Mouse (Mus musculus): Measurements from ENCODE around the gene Rfk. TPM values are rescaled to one million over a fixed set of nuclear protein-coding genes. Genes with fewer than 3 reads are reported as not detected.

Gene Rfk
- polyA plus RNA-seq, 1 experiment from 2014 or later, result 58.4 TPM

DNA sequence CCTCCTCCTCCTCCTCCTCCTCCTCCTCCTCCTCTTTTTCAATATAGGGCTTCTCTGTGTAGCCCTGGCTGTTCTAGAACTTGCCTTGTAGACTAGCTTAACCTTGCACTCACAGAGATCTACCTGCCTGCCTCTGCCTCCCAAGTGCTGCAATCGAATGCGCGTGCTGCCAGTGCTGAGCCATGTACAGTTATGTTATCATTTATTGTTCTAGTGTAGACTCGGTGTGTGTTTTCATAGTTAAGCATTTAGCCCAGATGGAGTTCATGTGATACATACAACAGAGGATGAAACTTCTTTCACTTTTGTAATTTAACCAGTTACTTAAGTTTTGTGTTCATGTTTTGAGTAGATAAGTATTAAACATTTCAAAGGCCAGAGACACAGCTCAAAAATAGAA is 8.8 kb upstream of the Rfk start:
- H3K4me3 ChIP-seq (replicated peaks), result no peak overlapping the region
- WGBS (ENCODE audit: insufficient replicate concordance), result 32% methylated on average over 4 of the region's 4 CpGs
- H3K4me1 ChIP-seq (replicated peaks), result peaks cover 11% of the 10 kb centered on the region; the same call in 1 of the 2 replicates
- no peak overlapping the region for H3K9ac ChIP-seq
- H3K27ac ChIP-seq (replicated peaks), result no peak overlapping the region
- ATAC-seq (ENCODE audit: insufficient read depth), result peak; percentile 68
- no peaks in the 10 kb centered on the region for H3K36me3 ChIP-seq (replicated peaks)
- H3K27me3 ChIP-seq, result no peaks in the 10 kb centered on the region
- no peaks in the 10 kb centered on the region for H3K9me3 ChIP-seq (replicated peaks)
- no peak overlapping the region for H3K4me2 ChIP-seq

DNA sequence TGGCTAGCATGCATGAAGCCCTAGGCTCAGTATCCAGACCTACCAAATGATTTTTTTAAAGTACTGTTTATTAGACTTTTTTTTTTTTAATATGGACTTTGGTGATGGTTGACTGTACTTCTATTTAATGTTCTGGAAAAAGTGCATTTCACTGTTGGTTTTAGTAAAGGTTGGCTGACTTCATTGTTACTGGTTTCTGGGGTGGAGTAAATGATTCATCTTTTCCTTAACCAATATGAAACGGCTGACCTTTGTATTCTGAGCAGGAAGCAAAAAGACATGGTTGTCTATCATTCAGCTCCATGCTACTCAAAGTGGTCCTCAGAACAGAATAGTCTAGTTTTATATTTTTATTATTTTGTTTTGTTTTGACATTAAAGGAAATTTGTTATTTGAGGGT is 8.4 kb upstream of the Rfk start:
- no peak overlapping the region for H3K9ac ChIP-seq
- no peaks in the 10 kb centered on the region for H3K36me3 ChIP-seq (replicated peaks)
- 19% methylated on average over 1 of the region's 1 CpGs for WGBS (ENCODE audit: insufficient replicate concordance)
- no peaks in the 10 kb centered on the region for H3K9me3 ChIP-seq (replicated peaks)
- H3K27me3 ChIP-seq, result no peaks in the 10 kb centered on the region
- no peak overlapping the region for H3K4me2 ChIP-seq
- H3K4me1 ChIP-seq (replicated peaks), result peaks cover 11% of the 10 kb centered on the region; the same call in 1 of the 2 replicates
- no peak overlapping the region for H3K27ac ChIP-seq (replicated peaks)
- no peak overlapping the region for H3K4me3 ChIP-seq (replicated peaks)
- ATAC-seq (ENCODE audit: insufficient read depth), result no peak

DNA sequence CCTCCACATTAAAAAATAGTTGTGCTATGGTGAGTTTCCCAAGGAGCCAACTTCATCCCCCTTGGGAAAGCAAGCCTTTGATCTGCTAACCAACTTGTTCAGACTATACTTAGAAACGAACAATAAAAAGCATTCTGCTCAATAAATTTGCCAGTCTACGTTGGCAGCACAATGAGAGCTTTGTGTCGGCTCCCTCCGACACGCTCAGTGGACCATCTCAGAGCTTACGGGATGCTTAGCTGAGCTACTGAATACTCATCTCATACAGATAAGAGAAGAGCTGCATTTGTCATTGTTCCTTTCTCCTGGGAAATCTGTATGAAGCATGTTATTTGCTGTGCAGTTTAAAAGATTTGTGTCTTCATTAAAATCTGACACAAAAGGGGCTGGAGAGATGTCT is 7.4 kb upstream of the Rfk start:
- Histone ChIP-seq H3K4me3 (replicated peaks) (no peak overlapping the region), H3K4me1 (replicated peaks) (peaks cover 11% of the 10 kb centered on the region; the same call in 1 of the 2 replicates), H3K9ac (no peak overlapping the region), H3K36me3 (replicated peaks) (no peaks in the 10 kb centered on the region), H3K27ac (replicated peaks) (no peak overlapping the region), H3K27me3 (no peaks in the 10 kb centered on the region), H3K4me2 (no peak overlapping the region), H3K9me3 (replicated peaks) (no peaks in the 10 kb centered on the region)
- ATAC-seq (ENCODE audit: insufficient read depth), result no peak
- WGBS (ENCODE audit: insufficient replicate concordance), result 76% methylated on average over 6 of the region's 6 CpGs

DNA sequence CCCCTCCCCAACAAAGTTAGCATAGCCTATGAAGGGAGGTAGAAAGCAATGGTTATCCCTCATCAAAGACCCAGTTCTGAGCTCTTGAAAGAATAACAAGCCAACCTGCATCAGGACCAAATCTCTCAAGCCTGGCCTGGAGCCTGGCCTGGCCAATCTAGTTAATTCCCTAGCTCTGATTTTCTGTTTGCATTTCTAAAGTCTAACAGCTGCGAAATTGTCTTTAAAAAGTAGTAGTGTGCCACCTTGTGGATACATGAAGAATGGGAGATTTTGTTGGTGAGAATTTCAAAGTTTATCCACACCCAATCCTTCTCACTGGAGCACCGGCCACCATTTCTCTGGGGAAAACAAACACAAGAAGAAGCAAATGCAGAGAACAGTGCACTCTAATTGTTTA is 5.4 kb upstream of the Rfk start:
- Histone ChIP-seq H3K27me3 (peaks cover 7% of the 10 kb centered on the region; the same call in 1 of the 2 replicates), H3K27ac (replicated peaks) (no peak overlapping the region), H3K9me3 (replicated peaks) (no peaks in the 10 kb centered on the region), H3K9ac (no peak overlapping the region), H3K4me2 (no peak overlapping the region), H3K4me3 (replicated peaks) (no peak overlapping the region), H3K36me3 (replicated peaks) (no peaks in the 10 kb centered on the region), H3K4me1 (replicated peaks) (peaks cover 19% of the 10 kb centered on the region)
- 16% methylated on average over 2 of the region's 2 CpGs for WGBS (ENCODE audit: insufficient replicate concordance)
- no peak for ATAC-seq (ENCODE audit: insufficient read depth)

DNA sequence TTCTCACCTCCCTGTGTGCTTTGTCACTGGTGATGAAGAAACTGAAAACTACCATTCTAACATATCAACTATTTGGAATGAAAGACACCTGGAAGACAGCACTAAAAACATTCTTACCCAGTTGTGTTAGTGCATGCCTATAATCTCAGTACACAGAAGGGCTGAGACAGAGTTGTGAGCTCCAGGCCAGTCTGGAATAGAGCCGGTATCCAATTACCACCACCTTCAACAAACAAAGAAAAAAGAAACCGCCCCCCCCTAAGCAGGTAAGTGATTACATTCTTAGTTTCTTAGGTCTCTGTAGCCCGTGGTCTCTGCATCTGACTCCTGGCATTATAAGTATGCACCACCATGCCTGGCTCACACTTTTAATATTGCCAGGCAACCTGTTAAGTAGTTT is 977 bp upstream of the Rfk start:
- Histone ChIP-seq H3K9ac (no peak overlapping the region), H3K4me2 (peak overlapping the region; percentile 82), H3K27ac (replicated peaks) (no peak overlapping the region), H3K36me3 (replicated peaks) (peaks cover 19% of the 10 kb centered on the region), H3K4me3 (replicated peaks) (no peak overlapping the region), H3K9me3 (replicated peaks) (no peaks in the 10 kb centered on the region), H3K27me3 (peaks cover 7% of the 10 kb centered on the region; the same call in 1 of the 2 replicates), H3K4me1 (replicated peaks) (peaks cover 42% of the 10 kb centered on the region)
- 28% methylated on average over 3 of the region's 3 CpGs for WGBS (ENCODE audit: insufficient replicate concordance)
- ATAC-seq (ENCODE audit: insufficient read depth), result no peak

DNA sequence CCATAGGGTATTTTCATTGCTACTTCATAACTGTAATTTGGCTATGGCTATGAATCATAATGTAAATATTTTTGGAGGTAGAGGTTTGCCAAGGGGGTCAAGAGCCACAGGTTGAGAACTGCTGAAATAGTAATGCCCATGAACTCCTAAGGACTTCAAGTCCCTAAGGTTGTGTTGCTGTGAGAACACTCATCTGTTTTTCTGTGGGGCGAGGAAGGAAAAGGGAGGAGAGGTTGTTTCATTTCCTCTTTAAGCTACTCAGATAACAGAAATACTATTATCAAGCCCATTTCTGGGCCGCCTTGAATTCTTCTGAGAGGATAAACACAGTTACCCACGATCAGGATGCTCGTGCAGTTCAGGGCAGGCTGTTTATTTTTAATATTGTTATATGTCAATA is 3.0 kb downstream of the Rfk start:
- H3K9me3 ChIP-seq (replicated peaks), result no peaks in the 10 kb centered on the region
- H3K27ac ChIP-seq (replicated peaks), result no peak overlapping the region
- H3K9ac ChIP-seq, result no peak overlapping the region
- H3K4me3 ChIP-seq (replicated peaks), result no peak overlapping the region
- peaks cover 47% of the 10 kb centered on the region for H3K36me3 ChIP-seq (replicated peaks)
- H3K4me1 ChIP-seq (replicated peaks), result peaks cover 37% of the 10 kb centered on the region
- no peak overlapping the region for H3K4me2 ChIP-seq
- peaks cover 7% of the 10 kb centered on the region; the same call in 1 of the 2 replicates for H3K27me3 ChIP-seq
- ATAC-seq (ENCODE audit: insufficient read depth), result no peak
- 37% methylated on average over 4 of the region's 4 CpGs for WGBS (ENCODE audit: insufficient replicate concordance)

DNA sequence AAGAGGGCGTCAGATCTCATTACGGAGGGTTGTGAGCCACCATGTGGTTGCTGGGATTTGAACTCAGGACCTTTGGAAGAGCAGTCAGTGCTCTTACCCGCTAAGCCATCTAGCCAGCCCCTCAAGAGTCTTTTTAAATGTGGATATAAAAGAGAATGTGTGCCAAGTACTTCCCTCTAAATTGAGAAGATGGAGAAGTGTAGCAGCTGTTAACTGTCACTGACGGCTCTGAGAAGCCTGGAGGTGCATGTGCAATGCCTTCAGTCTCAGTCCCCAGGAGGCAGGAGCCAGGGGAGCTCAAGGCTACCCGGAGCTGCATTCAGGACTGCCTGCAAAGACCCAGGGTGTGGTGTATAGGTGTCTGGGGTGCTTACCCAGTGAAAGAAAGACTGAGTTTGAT is 4.1 kb downstream of the Rfk start:
- Histone ChIP-seq H3K27me3 (0 out of 2 replicates have a peak, but pooled peaks cover 3% of the 10 kb centered on the region), H3K4me2 (no peak overlapping the region), H3K9me3 (replicated peaks) (no peaks in the 10 kb centered on the region), H3K4me3 (replicated peaks) (no peak overlapping the region), H3K9ac (no peak overlapping the region), H3K4me1 (replicated peaks) (peaks cover 33% of the 10 kb centered on the region), H3K36me3 (replicated peaks) (peaks cover 47% of the 10 kb centered on the region), H3K27ac (replicated peaks) (no peak overlapping the region)
- 69% methylated on average over 5 of the region's 5 CpGs for WGBS (ENCODE audit: insufficient replicate concordance)
- ATAC-seq (ENCODE audit: insufficient read depth), result no peak

DNA sequence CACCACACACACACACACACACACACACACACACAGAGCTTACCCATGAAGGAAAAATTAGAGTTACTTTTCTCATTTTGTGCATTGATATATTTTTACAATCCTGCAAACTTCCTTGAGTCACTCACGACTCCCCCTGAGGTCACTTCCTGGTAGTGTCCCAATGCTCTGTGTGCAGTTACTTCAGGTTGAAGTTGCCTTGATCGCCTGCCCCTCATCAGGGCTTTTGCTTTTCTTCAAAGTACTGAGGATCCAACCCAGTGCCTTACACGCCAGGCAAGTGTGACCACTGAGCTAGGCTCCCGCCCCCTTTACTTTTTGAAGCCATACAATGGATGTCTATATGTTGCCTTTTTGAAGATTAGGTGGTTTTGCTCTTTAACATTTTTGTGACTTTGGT is 6.1 kb downstream of the Rfk start:
- Histone ChIP-seq H3K9ac (no peak overlapping the region), H3K27ac (replicated peaks) (no peak overlapping the region), H3K4me3 (replicated peaks) (no peak overlapping the region), H3K27me3 (no peaks in the 10 kb centered on the region), H3K4me2 (no peak overlapping the region), H3K9me3 (replicated peaks) (no peaks in the 10 kb centered on the region), H3K36me3 (replicated peaks) (peaks cover 47% of the 10 kb centered on the region), H3K4me1 (replicated peaks) (peaks cover 21% of the 10 kb centered on the region)
- WGBS (ENCODE audit: insufficient replicate concordance), result 77% methylated on average over 4 of the region's 4 CpGs
- no peak for ATAC-seq (ENCODE audit: insufficient read depth)

DNA sequence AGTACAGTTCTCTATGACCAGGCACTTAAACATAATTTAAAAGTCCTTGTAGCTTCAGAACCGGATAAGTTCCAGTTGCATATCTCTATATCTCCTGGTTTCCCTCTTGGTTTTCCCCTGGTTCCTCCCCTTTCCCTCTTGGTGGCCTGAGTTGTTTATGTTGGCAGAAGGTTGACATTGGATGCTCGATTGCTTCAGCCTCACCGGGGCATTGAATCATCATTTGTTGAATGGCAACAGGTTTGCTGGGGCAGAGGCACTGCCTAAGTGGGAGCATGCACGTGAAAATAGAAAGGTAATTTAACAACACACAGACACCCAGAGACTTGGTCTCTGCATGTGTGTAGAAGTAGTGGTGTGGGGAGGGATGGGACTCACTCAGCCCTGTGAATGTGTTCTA is 6.7 kb downstream of the Rfk start:
- no peak overlapping the region for H3K9ac ChIP-seq
- H3K27me3 ChIP-seq, result no peaks in the 10 kb centered on the region
- no peak overlapping the region for H3K4me3 ChIP-seq (replicated peaks)
- H3K27ac ChIP-seq (replicated peaks), result no peak overlapping the region
- WGBS (ENCODE audit: insufficient replicate concordance), result 70% methylated on average over 4 of the region's 4 CpGs
- H3K4me1 ChIP-seq (replicated peaks), result peaks cover 17% of the 10 kb centered on the region
- no peaks in the 10 kb centered on the region for H3K9me3 ChIP-seq (replicated peaks)
- H3K4me2 ChIP-seq, result no peak overlapping the region
- no peak for ATAC-seq (ENCODE audit: insufficient read depth)
- H3K36me3 ChIP-seq (replicated peaks), result peaks cover 47% of the 10 kb centered on the region

DNA sequence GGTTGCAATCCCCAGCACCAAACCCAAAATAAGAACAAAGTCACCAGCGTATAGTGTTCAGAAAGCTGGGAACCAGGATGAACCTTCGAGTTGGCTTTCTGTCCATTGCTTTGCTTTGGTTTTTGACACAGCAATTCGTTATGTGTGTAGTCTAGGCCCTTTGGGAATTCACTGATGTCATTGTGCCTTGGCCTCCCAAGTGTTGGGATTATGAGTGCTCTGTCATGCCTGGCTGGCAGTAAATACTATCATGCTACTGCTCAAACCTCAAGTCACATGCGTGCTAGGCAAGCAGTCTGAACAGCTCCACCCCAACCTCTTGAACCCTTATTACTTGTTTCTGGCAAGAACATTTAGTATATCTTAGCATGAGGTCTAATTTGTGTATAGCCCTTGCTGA is 9.3 kb downstream of the Rfk start:
- 67% methylated on average over 4 of the region's 4 CpGs for WGBS (ENCODE audit: insufficient replicate concordance)

DNA sequence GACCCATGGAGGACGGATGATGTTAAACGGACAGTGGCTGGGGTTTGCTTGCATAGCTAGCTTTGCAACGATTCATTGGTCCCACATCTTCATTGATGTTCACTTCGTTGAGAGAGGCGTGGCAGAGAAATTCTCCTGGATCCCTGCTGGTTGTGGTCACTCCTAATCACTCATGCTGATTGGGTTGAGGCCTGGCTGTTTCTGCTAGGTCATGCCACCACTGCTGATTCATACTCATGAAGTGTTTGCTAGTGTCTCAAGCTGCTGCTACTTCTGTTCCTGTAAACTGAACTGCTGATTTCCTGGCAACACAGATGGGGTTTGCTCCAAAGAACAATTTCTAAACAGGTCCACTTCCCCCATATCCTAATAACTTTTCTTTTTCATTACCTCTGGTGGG is 13.0 kb downstream of the Rfk start:
- Histone ChIP-seq H3K4me2 (no peak overlapping the region), H3K27me3 (no peaks in the 10 kb centered on the region), H3K4me3 (replicated peaks) (no peak overlapping the region), H3K36me3 (replicated peaks) (no peaks in the 10 kb centered on the region), H3K9ac (no peak overlapping the region), H3K9me3 (replicated peaks) (no peaks in the 10 kb centered on the region), H3K27ac (replicated peaks) (0 out of 2 replicates have a peak overlapping the region, but pooled peaks have one; percentile 41), H3K4me1 (replicated peaks) (peaks cover 16% of the 10 kb centered on the region)
- 73% methylated on average over 5 of the region's 5 CpGs for WGBS (ENCODE audit: insufficient replicate concordance)
- ATAC-seq (ENCODE audit: insufficient read depth), result peak; percentile 69; the same call in 1 of the 2 replicates

More for the DNA sequence above, 9.3 kb downstream of the Rfk start:
- no peak overlapping the region for H3K27ac ChIP-seq (replicated peaks)
- H3K4me3 ChIP-seq (replicated peaks), result no peak overlapping the region
- H3K4me2 ChIP-seq, result no peak overlapping the region
- H3K9ac ChIP-seq, result no peak overlapping the region
- H3K4me1 ChIP-seq (replicated peaks), result 0 out of 2 replicates have a peak, but pooled peaks cover 1% of the 10 kb centered on the region
- no peaks in the 10 kb centered on the region for H3K9me3 ChIP-seq (replicated peaks)
- ATAC-seq (ENCODE audit: insufficient read depth), result no peak
- H3K27me3 ChIP-seq, result no peaks in the 10 kb centered on the region
- peaks cover 25% of the 10 kb centered on the region for H3K36me3 ChIP-seq (replicated peaks)

DNA sequence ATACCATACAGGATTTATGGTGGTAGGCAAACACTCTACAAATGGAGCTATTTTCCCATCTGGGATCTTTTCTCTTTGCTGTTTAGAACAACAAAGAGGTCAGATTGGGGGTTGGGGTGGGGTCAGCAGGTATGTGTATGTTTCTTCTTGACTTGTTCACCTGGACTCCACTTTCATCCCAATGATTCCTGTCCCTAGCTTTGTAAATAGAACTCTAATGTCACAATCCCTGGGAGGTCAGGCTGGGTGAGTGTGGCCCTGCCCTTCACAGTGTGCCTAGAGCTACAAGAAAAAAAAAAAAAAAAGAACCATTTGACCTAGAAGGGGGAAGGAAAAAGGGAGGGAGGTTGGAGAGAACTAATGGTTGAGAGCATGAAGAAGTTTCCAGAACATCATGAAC is 14.7 kb downstream of the Rfk start:
- H3K4me2 ChIP-seq, result no peak overlapping the region
- H3K4me1 ChIP-seq (replicated peaks), result peaks cover 16% of the 10 kb centered on the region
- ATAC-seq (ENCODE audit: insufficient read depth), result peak; percentile 37; the same call in 1 of the 2 replicates
- H3K27me3 ChIP-seq, result no peaks in the 10 kb centered on the region
- no peak overlapping the region for H3K4me3 ChIP-seq (replicated peaks)
- no peaks in the 10 kb centered on the region for H3K9me3 ChIP-seq (replicated peaks)
- no peaks in the 10 kb centered on the region for H3K36me3 ChIP-seq (replicated peaks)
- no peak overlapping the region for H3K9ac ChIP-seq
- H3K27ac ChIP-seq (replicated peaks), result no peak overlapping the region
